Mouse (Mus musculus): ENCODE data around the gene Tmem38a. TPM values are rescaled to one million over a fixed set of nuclear protein-coding genes. Genes with fewer than 3 reads are reported as not detected.
A peak's percentile ranks its signal among the peaks of the same experiment; 100 is the strongest.

The Tmem38a gene
- polyA plus RNA-seq, 1 experiment from 2014 or later = 21.1 TPM

GRCm38 (mm10) chr8:72549314-72549892 lies 22.5 kb upstream of the Tmem38a start:
- peaks cover 6% of the 10 kb centered on the region for H3K36me3 ChIP-seq (ENCODE audit: control insufficient read depth, insufficient read depth, low read length)
- no peak overlapping the region for H3K27ac ChIP-seq (replicated peaks; ENCODE audit: low read depth, low read length)
- H3K9ac ChIP-seq (replicated peaks; ENCODE audit: low read length) = peak overlapping the region; percentile 82
- no peaks in the 10 kb centered on the region for H3K9me3 ChIP-seq (ENCODE audit: control insufficient read depth, low read length)
- H3K27me3 ChIP-seq (ENCODE audit: control insufficient read depth, insufficient read depth, low read length) = no peaks in the 10 kb centered on the region
- WGBS = 22% methylated on average over 5 of the region's 5 CpGs
- DNase-seq = no peak
- ATAC-seq (ENCODE audit: low FRiP score, low TSS enrichment) = no peak
- H3K4me1 ChIP-seq (ENCODE audit: control insufficient read depth, insufficient read depth, low read length) = peaks cover 24% of the 10 kb centered on the region
- peak overlapping the region; percentile 96 for H3K4me3 ChIP-seq (replicated peaks; ENCODE audit: low read depth, low read length)
- peak overlapping the region; percentile 98 for H3K4me2 ChIP-seq (ENCODE audit: low read length)

GRCm38 (mm10) chr8:72555770-72556169 lies 16.1 kb upstream of the Tmem38a start:
- ATAC-seq (ENCODE audit: low FRiP score, low TSS enrichment) (no peak), DNase-seq (no peak)
- H3K27ac ChIP-seq (replicated peaks; ENCODE audit: low read depth, low read length) = no peak overlapping the region
- H3K27me3 ChIP-seq (ENCODE audit: control insufficient read depth, insufficient read depth, low read length) = no peaks in the 10 kb centered on the region
- 54% methylated on average over 4 of the region's 4 CpGs for WGBS
- H3K4me3 ChIP-seq (replicated peaks; ENCODE audit: low read depth, low read length) = no peak overlapping the region
- no peaks in the 10 kb centered on the region for H3K9me3 ChIP-seq (ENCODE audit: control insufficient read depth, low read length)
- peaks cover 31% of the 10 kb centered on the region for H3K36me3 ChIP-seq (ENCODE audit: control insufficient read depth, insufficient read depth, low read length)
- no peaks in the 10 kb centered on the region for H3K4me1 ChIP-seq (ENCODE audit: control insufficient read depth, insufficient read depth, low read length)
- no peak overlapping the region for H3K4me2 ChIP-seq (ENCODE audit: low read length)
- no peak overlapping the region for H3K9ac ChIP-seq (replicated peaks; ENCODE audit: low read length)

GRCm38 (mm10) chr8:72561111-72561689 lies 10.7 kb upstream of the Tmem38a start:
- Histone ChIP-seq H3K27ac (replicated peaks; ENCODE audit: low read depth, low read length) (no peak overlapping the region), H3K4me2 (ENCODE audit: low read length) (no peak overlapping the region), H3K4me3 (replicated peaks; ENCODE audit: low read depth, low read length) (no peak overlapping the region), H3K36me3 (ENCODE audit: control insufficient read depth, insufficient read depth, low read length) (peaks cover 49% of the 10 kb centered on the region), H3K9me3 (ENCODE audit: control insufficient read depth, low read length) (no peaks in the 10 kb centered on the region), H3K9ac (replicated peaks; ENCODE audit: low read length) (no peak overlapping the region), H3K4me1 (ENCODE audit: control insufficient read depth, insufficient read depth, low read length) (no peaks in the 10 kb centered on the region), H3K27me3 (ENCODE audit: control insufficient read depth, insufficient read depth, low read length) (no peaks in the 10 kb centered on the region)
- WGBS = 88% methylated on average over 1 of the region's 1 CpGs
- ATAC-seq (ENCODE audit: low FRiP score, low TSS enrichment) = no peak
- DNase-seq = no peak

GRCm38 (mm10) chr8:72565970-72566369 lies 5.9 kb upstream of the Tmem38a start:
- no peak for ATAC-seq (ENCODE audit: low FRiP score, low TSS enrichment)
- H3K36me3 ChIP-seq (ENCODE audit: control insufficient read depth, insufficient read depth, low read length) = peaks cover 55% of the 10 kb centered on the region
- H3K9me3 ChIP-seq (ENCODE audit: control insufficient read depth, low read length) = no peaks in the 10 kb centered on the region
- DNase-seq = no peak
- no peak overlapping the region for H3K27ac ChIP-seq (replicated peaks; ENCODE audit: low read depth, low read length)
- peaks cover 5% of the 10 kb centered on the region for H3K4me1 ChIP-seq (ENCODE audit: control insufficient read depth, insufficient read depth, low read length)
- no peak overlapping the region for H3K9ac ChIP-seq (replicated peaks; ENCODE audit: low read length)
- no peak overlapping the region for H3K4me2 ChIP-seq (ENCODE audit: low read length)
- 93% methylated on average over 2 of the region's 2 CpGs for WGBS
- H3K27me3 ChIP-seq (ENCODE audit: control insufficient read depth, insufficient read depth, low read length) = no peaks in the 10 kb centered on the region
- H3K4me3 ChIP-seq (replicated peaks; ENCODE audit: low read depth, low read length) = no peak overlapping the region

- DNase-seq (peak; percentile 98), ATAC-seq (ENCODE audit: low FRiP score, low TSS enrichment) (peak; percentile 96)
- Histone ChIP-seq H3K27ac (replicated peaks; ENCODE audit: low read depth, low read length) (peak within 1 kb of the TSS; percentile 84), H3K27me3 (ENCODE audit: control insufficient read depth, insufficient read depth, low read length) (no peaks in the 10 kb centered on the region), H3K4me1 (ENCODE audit: control insufficient read depth, insufficient read depth, low read length) (peaks cover 18% of the 10 kb centered on the region), H3K4me2 (ENCODE audit: low read length) (peak within 1 kb of the TSS; percentile 97), H3K4me3 (replicated peaks; ENCODE audit: low read depth, low read length) (peak within 1 kb of the TSS; percentile 71), H3K9me3 (ENCODE audit: control insufficient read depth, low read length) (no peaks in the 10 kb centered on the region), H3K36me3 (ENCODE audit: control insufficient read depth, insufficient read depth, low read length) (peaks cover 32% of the 10 kb centered on the region), H3K9ac (replicated peaks; ENCODE audit: low read length) (peak within 1 kb of the TSS; percentile 61)
- WGBS = under 1% methylated on average over 52 of the region's 52 CpGs
These were observed 933 bp upstream of the Tmem38a start, which contains the start of gene Smim7 for GRCm38 (mm10) chr8:72570633-72571610. TSS of gene Smim7 (minus strand) at chr8:72571088.

- Histone ChIP-seq H3K4me3 (replicated peaks; ENCODE audit: low read depth, low read length) (peak overlapping the region; percentile 71), H3K9me3 (ENCODE audit: control insufficient read depth, low read length) (no peaks in the 10 kb centered on the region), H3K4me2 (ENCODE audit: low read length) (peak overlapping the region; percentile 97), H3K27me3 (ENCODE audit: control insufficient read depth, insufficient read depth, low read length) (no peaks in the 10 kb centered on the region), H3K36me3 (ENCODE audit: control insufficient read depth, insufficient read depth, low read length) (peaks cover 16% of the 10 kb centered on the region), H3K4me1 (ENCODE audit: control insufficient read depth, insufficient read depth, low read length) (peaks cover 18% of the 10 kb centered on the region), H3K9ac (replicated peaks; ENCODE audit: low read length) (peak overlapping the region; percentile 55), H3K27ac (replicated peaks; ENCODE audit: low read depth, low read length) (no peak overlapping the region)
- 4% methylated on average over 10 of the region's 10 CpGs for WGBS
- DNase-seq = no peak
- no peak for ATAC-seq (ENCODE audit: low FRiP score, low TSS enrichment)
These were observed 652 bp downstream of the Tmem38a start for GRCm38 (mm10) chr8:72572507-72572906.

- Histone ChIP-seq H3K36me3 (ENCODE audit: control insufficient read depth, insufficient read depth, low read length) (peaks cover 6% of the 10 kb centered on the region), H3K4me2 (ENCODE audit: low read length) (peak overlapping the region; percentile 97), H3K27me3 (ENCODE audit: control insufficient read depth, insufficient read depth, low read length) (no peaks in the 10 kb centered on the region), H3K4me1 (ENCODE audit: control insufficient read depth, insufficient read depth, low read length) (peaks cover 18% of the 10 kb centered on the region), H3K9ac (replicated peaks; ENCODE audit: low read length) (no peak overlapping the region), H3K27ac (replicated peaks; ENCODE audit: low read depth, low read length) (no peak overlapping the region), H3K9me3 (ENCODE audit: control insufficient read depth, low read length) (no peaks in the 10 kb centered on the region), H3K4me3 (replicated peaks; ENCODE audit: low read depth, low read length) (no peak overlapping the region)
- DNase-seq (peak; percentile 15), ATAC-seq (ENCODE audit: low FRiP score, low TSS enrichment) (no peak)
- 56% methylated on average over 6 of the region's 6 CpGs for WGBS
These were observed 1.6 kb downstream of the Tmem38a start for GRCm38 (mm10) chr8:72573450-72573849.

- H3K9ac ChIP-seq (replicated peaks; ENCODE audit: low read length) = no peak overlapping the region
- no peak overlapping the region for H3K4me2 ChIP-seq (ENCODE audit: low read length)
- H3K36me3 ChIP-seq (ENCODE audit: control insufficient read depth, insufficient read depth, low read length) = no peaks in the 10 kb centered on the region
- 94% methylated on average over 6 of the region's 6 CpGs for WGBS
- no peaks in the 10 kb centered on the region for H3K27me3 ChIP-seq (ENCODE audit: control insufficient read depth, insufficient read depth, low read length)
- no peaks in the 10 kb centered on the region for H3K9me3 ChIP-seq (ENCODE audit: control insufficient read depth, low read length)
- peaks cover 13% of the 10 kb centered on the region for H3K4me1 ChIP-seq (ENCODE audit: control insufficient read depth, insufficient read depth, low read length)
- no peak for ATAC-seq (ENCODE audit: low FRiP score, low TSS enrichment)
- no peak overlapping the region for H3K27ac ChIP-seq (replicated peaks; ENCODE audit: low read depth, low read length)
- DNase-seq = no peak
- no peak overlapping the region for H3K4me3 ChIP-seq (replicated peaks; ENCODE audit: low read depth, low read length)
These were observed 4.1 kb downstream of the Tmem38a start for GRCm38 (mm10) chr8:72575915-72576314.

Data from midbrain, embryonic 14.5 days (tissue).